Mouse (Mus musculus): ENCODE measurements around the gene Nrd1. TPM values are rescaled to one million over a fixed set of nuclear protein-coding genes. Genes with fewer than 3 reads are reported as not detected.

Nrd1 gene
- polyA plus RNA-seq, 1 experiment, result 441 TPM

- no peak for TF ChIP-seq POLR2A (IDR thresholded peaks at IDR 0.05; ENCODE audit: control insufficient read depth, low read depth, low read length)
- TF ChIP-seq CTCF (IDR thresholded peaks at IDR 0.05; ENCODE audit: control insufficient read depth, insufficient read depth, insufficient replicate concordance, low read depth, low read length), result no peak
These were observed 23.9 kb upstream of the Nrd1 start for GRCm38 (mm10) chr4:108976458-108977071.

GRCm38 (mm10) chr4:108986833-108987472 lies 13.5 kb upstream of the Nrd1 start:
- Histone ChIP-seq H3K4me1 (ENCODE audit: control insufficient read depth, insufficient read depth, low read length) (no peaks in the 10 kb centered on the region), H3K27me3 (ENCODE audit: control insufficient read depth, insufficient read depth, low read length) (no peaks in the 10 kb centered on the region), H3K4me3 (ENCODE audit: control insufficient read depth, low read depth, low read length) (no peak overlapping the region), H3K27ac (ENCODE audit: control insufficient read depth, insufficient read depth, low read depth, low read length) (no peak overlapping the region), H3K36me3 (ENCODE audit: control insufficient read depth, insufficient read depth, low read length) (no peaks in the 10 kb centered on the region)
- TF ChIP-seq CTCF (IDR thresholded peaks at IDR 0.05; ENCODE audit: control insufficient read depth, insufficient read depth, insufficient replicate concordance, low read depth, low read length) (no peak), POLR2A (IDR thresholded peaks at IDR 0.05; ENCODE audit: control insufficient read depth, low read depth, low read length) (no peak)

More at GRCm38 (mm10) chr4:108976458-108977071, 23.9 kb upstream of the Nrd1 start:
- H3K4me1 ChIP-seq (ENCODE audit: control insufficient read depth, insufficient read depth, low read length), result no peaks in the 10 kb centered on the region
- H3K4me3 ChIP-seq (ENCODE audit: control insufficient read depth, low read depth, low read length), result no peak overlapping the region
- H3K27ac ChIP-seq (ENCODE audit: control insufficient read depth, insufficient read depth, low read depth, low read length), result no peak overlapping the region
- no peaks in the 10 kb centered on the region for H3K36me3 ChIP-seq (ENCODE audit: control insufficient read depth, insufficient read depth, low read length)
- no peaks in the 10 kb centered on the region for H3K27me3 ChIP-seq (ENCODE audit: control insufficient read depth, insufficient read depth, low read length)

GRCm38 (mm10) chr4:108987473-108987842 lies 13.0 kb upstream of the Nrd1 start:
- Histone ChIP-seq H3K27ac (ENCODE audit: control insufficient read depth, insufficient read depth, low read depth, low read length) (no peak overlapping the region), H3K4me3 (ENCODE audit: control insufficient read depth, low read depth, low read length) (no peak overlapping the region), H3K27me3 (ENCODE audit: control insufficient read depth, insufficient read depth, low read length) (no peaks in the 10 kb centered on the region), H3K36me3 (ENCODE audit: control insufficient read depth, insufficient read depth, low read length) (no peaks in the 10 kb centered on the region), H3K4me1 (ENCODE audit: control insufficient read depth, insufficient read depth, low read length) (no peaks in the 10 kb centered on the region)
- no peak for TF ChIP-seq POLR2A (IDR thresholded peaks at IDR 0.05; ENCODE audit: control insufficient read depth, low read depth, low read length)
- TF ChIP-seq CTCF (IDR thresholded peaks at IDR 0.05; ENCODE audit: control insufficient read depth, insufficient read depth, insufficient replicate concordance, low read depth, low read length), result no peak

DNA sequence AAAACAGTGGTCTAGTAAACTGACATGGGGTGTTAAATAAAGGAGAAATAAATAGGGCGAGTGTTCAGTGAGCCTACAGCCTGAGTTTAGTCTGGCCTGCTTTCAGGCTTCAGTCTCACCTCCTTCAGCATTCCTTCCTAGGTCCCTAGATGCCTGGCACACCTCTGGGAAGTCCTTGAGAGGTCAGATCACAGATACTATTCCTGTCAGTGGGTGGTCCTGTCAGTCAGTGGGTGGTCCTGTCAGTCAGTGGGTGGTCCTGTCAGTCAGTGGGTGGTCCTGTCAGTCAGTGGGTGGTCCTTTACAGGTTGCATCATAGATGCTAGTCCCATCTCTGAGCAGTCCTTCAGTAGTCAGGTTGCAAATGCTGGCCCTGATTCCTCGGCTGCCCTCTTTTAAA lies 11.0 kb upstream of the Nrd1 start:
- Histone ChIP-seq H3K27ac (ENCODE audit: control insufficient read depth, insufficient read depth, low read depth, low read length) (no peak overlapping the region), H3K36me3 (ENCODE audit: control insufficient read depth, insufficient read depth, low read length) (no peaks in the 10 kb centered on the region), H3K27me3 (ENCODE audit: control insufficient read depth, insufficient read depth, low read length) (no peaks in the 10 kb centered on the region), H3K4me1 (ENCODE audit: control insufficient read depth, insufficient read depth, low read length) (no peaks in the 10 kb centered on the region), H3K4me3 (ENCODE audit: control insufficient read depth, low read depth, low read length) (no peak overlapping the region)
- TF ChIP-seq POLR2A (IDR thresholded peaks at IDR 0.05; ENCODE audit: control insufficient read depth, low read depth, low read length), result no peak
- no peak for TF ChIP-seq CTCF (IDR thresholded peaks at IDR 0.05; ENCODE audit: control insufficient read depth, insufficient read depth, insufficient replicate concordance, low read depth, low read length)

DNA sequence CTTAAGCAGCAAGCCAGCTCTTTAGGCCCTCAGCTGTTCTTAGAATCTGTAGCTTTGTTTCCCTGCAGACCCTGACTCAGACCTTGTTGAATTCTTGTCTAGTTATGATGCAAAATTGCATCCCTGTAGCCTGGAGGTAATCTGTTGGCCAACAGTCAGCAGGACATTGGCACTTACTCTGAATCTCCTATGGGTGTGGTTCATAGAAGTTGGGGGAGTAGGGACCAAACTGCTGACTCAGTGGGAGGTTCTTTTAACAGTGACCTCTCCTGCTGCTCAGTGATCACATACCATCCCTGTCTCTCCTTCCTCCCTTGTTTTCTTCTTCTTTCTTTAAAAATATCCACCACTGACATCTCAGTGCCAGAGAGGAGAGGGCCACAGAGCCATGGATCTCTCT lies 10.4 kb upstream of the Nrd1 start:
- Histone ChIP-seq H3K27me3 (ENCODE audit: control insufficient read depth, insufficient read depth, low read length) (no peaks in the 10 kb centered on the region), H3K4me3 (ENCODE audit: control insufficient read depth, low read depth, low read length) (no peak overlapping the region), H3K27ac (ENCODE audit: control insufficient read depth, insufficient read depth, low read depth, low read length) (no peak overlapping the region), H3K36me3 (ENCODE audit: control insufficient read depth, insufficient read depth, low read length) (no peaks in the 10 kb centered on the region), H3K4me1 (ENCODE audit: control insufficient read depth, insufficient read depth, low read length) (no peaks in the 10 kb centered on the region)
- TF ChIP-seq CTCF (IDR thresholded peaks at IDR 0.05; ENCODE audit: control insufficient read depth, insufficient read depth, insufficient replicate concordance, low read depth, low read length) (no peak), POLR2A (IDR thresholded peaks at IDR 0.05; ENCODE audit: control insufficient read depth, low read depth, low read length) (no peak)

GRCm38 (mm10) chr4:108990571-108990970 lies 9.9 kb upstream of the Nrd1 start:
- Histone ChIP-seq H3K27ac (ENCODE audit: control insufficient read depth, insufficient read depth, low read depth, low read length) (no peak overlapping the region), H3K4me1 (ENCODE audit: control insufficient read depth, insufficient read depth, low read length) (no peaks in the 10 kb centered on the region), H3K27me3 (ENCODE audit: control insufficient read depth, insufficient read depth, low read length) (no peaks in the 10 kb centered on the region), H3K4me3 (ENCODE audit: control insufficient read depth, low read depth, low read length) (no peak overlapping the region), H3K36me3 (ENCODE audit: control insufficient read depth, insufficient read depth, low read length) (no peaks in the 10 kb centered on the region)
- TF ChIP-seq CTCF (IDR thresholded peaks at IDR 0.05; ENCODE audit: control insufficient read depth, insufficient read depth, insufficient replicate concordance, low read depth, low read length), result no peak
- no peak for TF ChIP-seq POLR2A (IDR thresholded peaks at IDR 0.05; ENCODE audit: control insufficient read depth, low read depth, low read length)

DNA sequence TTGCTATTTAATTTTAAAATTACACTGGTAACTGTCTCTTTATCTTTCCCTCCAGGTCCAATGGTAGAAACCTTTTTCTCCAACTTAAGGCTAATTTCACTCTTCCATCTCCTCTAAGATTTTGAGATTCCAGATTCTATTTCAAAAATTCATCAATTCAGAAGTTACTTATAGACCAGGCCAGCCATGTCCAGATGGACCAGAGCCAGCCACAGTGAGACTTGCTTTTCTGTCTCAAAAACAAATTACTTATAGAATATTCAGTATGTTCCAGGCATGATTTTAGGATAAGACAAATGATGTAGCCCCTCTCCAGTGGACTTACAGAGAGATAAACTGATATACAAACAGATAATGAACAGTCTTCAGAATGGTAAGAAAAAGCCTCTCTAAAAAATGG lies 8.6 kb upstream of the Nrd1 start:
- TF ChIP-seq POLR2A (IDR thresholded peaks at IDR 0.05; ENCODE audit: control insufficient read depth, low read depth, low read length), result no peak
- H3K36me3 ChIP-seq (ENCODE audit: control insufficient read depth, insufficient read depth, low read length), result no peaks in the 10 kb centered on the region
- no peak overlapping the region for H3K27ac ChIP-seq (ENCODE audit: control insufficient read depth, insufficient read depth, low read depth, low read length)
- H3K4me3 ChIP-seq (ENCODE audit: control insufficient read depth, low read depth, low read length), result no peak overlapping the region
- H3K4me1 ChIP-seq (ENCODE audit: control insufficient read depth, insufficient read depth, low read length), result no peaks in the 10 kb centered on the region
- no peaks in the 10 kb centered on the region for H3K27me3 ChIP-seq (ENCODE audit: control insufficient read depth, insufficient read depth, low read length)

Measured in testis, adult 2 months (tissue).